Mouse (Mus musculus) intestine, postnatal 0 days (tissue): Measurements from ENCODE around the gene Crb1. TPM values are rescaled to one million over a fixed set of nuclear protein-coding genes. Genes with fewer than 3 reads are reported as not detected.

ENCODE experiments used
- ATAC-seq: fragments of 200-750 bp; cut with Nextera tagmentation; 2 replicates; pipeline ENCODE4 v1.8.0; 2017; ENCODE audit warnings: mild to moderate bottlenecking, moderate TSS enrichment, moderate library complexity
- H3K27ac ChIP-seq: fragments of 300-500 bp; sonication (generic); 2 replicates; pipeline ENCODE4 v1.5.1; 2014; ENCODE audit warnings: mild to moderate bottlenecking, low read depth, low read length, moderate library complexity
- H3K27me3 ChIP-seq: fragments of 300-500 bp; sonication (generic); replicated peaks from 2 replicates; pipeline ENCODE4 v1.6.1; 2014; ENCODE audit warnings: low read length, mixed read lengths; ENCODE audit not compliant: control insufficient read depth, insufficient read depth
- H3K36me3 ChIP-seq: fragments of 300-500 bp; sonication (generic); 2 replicates; pipeline ENCODE4 v1.6.1; 2014; ENCODE audit warnings: mild to moderate bottlenecking, moderate library complexity; ENCODE audit not compliant: control insufficient read depth, insufficient read depth
- H3K4me1 ChIP-seq: fragments of 300-500 bp; sonication (generic); replicated peaks from 2 replicates; pipeline ENCODE4 v1.6.1; 2014; ENCODE audit warnings: antibody characterized with exemption, low read length, mixed read lengths; ENCODE audit not compliant: control insufficient read depth, insufficient read depth
- H3K4me2 ChIP-seq: fragments of 300-500 bp; sonication (generic); replicated peaks from 2 replicates; pipeline ENCODE4 v1.6.1; 2014; ENCODE audit warnings: low read depth, mild to moderate bottlenecking, moderate library complexity
- H3K4me3 ChIP-seq: fragments of 300-500 bp; sonication (generic); 2 replicates; pipeline ENCODE4 v1.5.1; 2014; ENCODE audit warnings: low read depth, low read length
- H3K9ac ChIP-seq: fragments of 300-500 bp; sonication (generic); 2 replicates; pipeline ENCODE4 v1.6.1; 2014; ENCODE audit warnings: mild to moderate bottlenecking, low read depth, low read length
- H3K9me3 ChIP-seq: fragments of 300-500 bp; sonication (generic); 2 replicates; pipeline ENCODE4 v1.6.1; 2016; ENCODE audit warnings: mixed run types; ENCODE audit not compliant: control insufficient read depth
- CTCF ChIP-seq: sonication (generic); IDR thresholded peaks from 2 replicates; pipeline ENCODE4 v1.5.1; 2016; ENCODE audit warnings: low read depth, mild to moderate bottlenecking, control low read depth, antibody characterized with exemption, moderate library complexity
- WGBS: fragments of 180-500 bp; shearing (Covaris S2); extraction: QIAGEN DNeasy Blood & Tissue Kit; methylation state at CpG from one replicate; pipeline ENCODE4 v1.1.7; 2014; 5-methylcytosine and 5-hydroxymethylcytosine counted together
- polyA plus RNA-seq: library from polyadenylated mRNA; unstranded; fragments of >200 nt; fragmentation: Nextera tagmentation; extraction: Ambion mirVana; gene quantifications from 2 replicates; pipeline ENCODE4 v1.2.1, GENCODE M21; 2015

Crb1 gene
- polyA plus RNA-seq, 1 experiment from 2014 or later, result 0.03 TPM

DNA sequence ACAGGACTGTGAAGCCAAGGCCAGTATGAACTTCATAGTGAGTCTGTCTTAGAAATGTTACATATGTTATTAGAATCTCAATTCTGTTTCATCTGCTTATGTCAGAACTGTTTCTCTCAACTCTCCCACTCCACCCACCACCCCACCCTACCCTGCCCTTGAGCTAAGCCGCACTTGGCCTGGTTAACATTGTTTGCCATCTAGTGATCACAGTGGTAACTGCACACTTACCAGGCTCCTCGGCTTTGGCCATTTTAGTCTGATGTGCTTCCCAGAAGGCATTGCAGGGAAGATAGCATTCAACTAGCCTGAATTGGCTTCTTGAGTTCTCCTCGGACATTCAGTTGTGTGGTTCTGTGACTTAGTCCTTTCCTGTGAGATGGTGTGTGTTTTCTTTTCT is 215.3 kb downstream of the Crb1 start:
- Histone ChIP-seq H3K9ac (no peak overlapping the region), H3K4me3 (no peak overlapping the region), H3K36me3 (no peaks in the 10 kb centered on the region; the same call in 1 of the 2 replicates), H3K4me2 (no peak overlapping the region), H3K27ac (no peak overlapping the region), H3K9me3 (no peaks in the 10 kb centered on the region), H3K4me1 (no peaks in the 10 kb centered on the region), H3K27me3 (no peaks in the 10 kb centered on the region)
- WGBS, result 67% methylated on average over 3 of the region's 3 CpGs
- TF ChIP-seq CTCF, result peak; percentile 49
- no peak for ATAC-seq

GRCm38 (mm10) chr1:139156397-139156796 is 220.5 kb downstream of the Crb1 start:
- no peaks in the 10 kb centered on the region for H3K4me1 ChIP-seq
- H3K27ac ChIP-seq, result no peak overlapping the region
- H3K9me3 ChIP-seq, result no peaks in the 10 kb centered on the region
- no peaks in the 10 kb centered on the region for H3K36me3 ChIP-seq
- no peak overlapping the region for H3K9ac ChIP-seq
- no peak for ATAC-seq
- H3K27me3 ChIP-seq, result no peaks in the 10 kb centered on the region
- 26% methylated on average over 3 of the region's 3 CpGs for WGBS
- H3K4me3 ChIP-seq, result no peak overlapping the region
- no peak overlapping the region for H3K4me2 ChIP-seq
- peak; percentile 85 for TF ChIP-seq CTCF

DNA sequence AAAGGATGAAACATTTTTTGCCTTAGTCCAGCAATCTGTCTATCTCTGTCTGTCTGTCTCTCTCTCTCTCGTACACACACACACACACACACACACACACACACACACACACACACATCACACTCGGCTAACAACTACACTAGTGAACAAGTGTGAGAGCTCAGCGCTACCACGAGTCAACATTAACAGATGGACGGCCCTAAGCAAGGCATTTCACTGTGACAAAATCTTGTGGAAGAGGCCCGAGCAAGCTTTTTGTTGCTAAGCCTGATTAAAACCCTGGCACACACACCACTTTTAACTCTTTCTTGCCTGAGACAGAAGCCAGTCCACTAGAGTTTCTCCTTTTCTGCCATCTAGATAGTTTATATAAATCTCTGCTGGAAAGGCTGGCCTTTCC is 223.4 kb downstream of the Crb1 start:
- Histone ChIP-seq H3K9me3 (no peaks in the 10 kb centered on the region), H3K9ac (no peak overlapping the region), H3K4me1 (no peaks in the 10 kb centered on the region), H3K27ac (no peak overlapping the region), H3K4me3 (no peak overlapping the region), H3K27me3 (no peaks in the 10 kb centered on the region), H3K36me3 (no peaks in the 10 kb centered on the region), H3K4me2 (no peak overlapping the region)
- 62% methylated on average over 6 of the region's 6 CpGs for WGBS
- no peak for ATAC-seq
- no peak for TF ChIP-seq CTCF

DNA sequence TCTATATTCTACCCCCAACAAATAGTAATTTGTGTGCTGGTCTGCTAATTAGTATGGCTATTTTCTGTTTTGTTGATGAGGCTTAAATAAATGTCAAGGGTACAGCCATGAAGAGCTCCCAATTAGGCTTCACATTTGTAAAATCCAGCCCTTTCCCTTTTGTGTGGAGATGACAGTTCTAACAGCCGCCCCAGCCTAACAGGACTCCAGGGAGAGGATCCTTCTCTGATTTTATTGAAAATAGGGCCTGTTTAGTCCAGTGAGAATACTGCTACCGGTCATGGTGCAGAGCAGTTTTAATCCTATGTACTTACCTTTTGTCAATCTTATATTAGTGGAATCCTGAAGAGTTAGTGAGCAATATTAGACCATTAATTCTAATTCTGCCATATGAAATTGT is 223.9 kb downstream of the Crb1 start:
- no peak overlapping the region for H3K27ac ChIP-seq
- no peak for ATAC-seq
- WGBS, result 90% methylated on average over 2 of the region's 2 CpGs
- no peak for TF ChIP-seq CTCF
- no peak overlapping the region for H3K9ac ChIP-seq
- H3K36me3 ChIP-seq, result 0 out of 2 replicates have a peak, but pooled peaks cover under 1% of the 10 kb centered on the region
- no peaks in the 10 kb centered on the region for H3K4me1 ChIP-seq
- H3K9me3 ChIP-seq, result no peaks in the 10 kb centered on the region
- H3K4me3 ChIP-seq, result no peak overlapping the region
- H3K27me3 ChIP-seq, result no peaks in the 10 kb centered on the region
- H3K4me2 ChIP-seq, result no peak overlapping the region

Other genes starting within 250 kb of the Crb1 start
- gene Zbtb41, start 45.2 kb upstream of the Crb1 start, polyA plus RNA-seq, result 2.4 and 3.2 TPM in 2 replicates
- 3.0 and 3.2 TPM in 2 replicates for gene Aspm, start 77.7 kb upstream of the Crb1 start, polyA plus RNA-seq
- gene F13b, start 124.6 kb upstream of the Crb1 start, polyA plus RNA-seq, result 0.31 TPM in 2 replicates
- not detected in 2 replicates for gene Cfhr1, start 183.2 kb upstream of the Crb1 start, polyA plus RNA-seq